Mouse (Mus musculus) forebrain, embryonic 14.5 days (tissue): ENCODE results near the gene Klk1b27. TPM values are rescaled to one million over a fixed set of nuclear protein-coding genes. Genes with fewer than 3 reads are reported as not detected.
"Not testable (repeated sequence)": the region's sequence is repeated elsewhere in the genome, so short reads cannot be mapped to it uniquely, and the experiment has no call there.

Source experiments
- ATAC-seq: fragments of 200-750 bp; cut with Nextera tagmentation; 2 replicates; pipeline ENCODE4 v1.8.0; 2017; ENCODE audit warnings: mild to moderate bottlenecking, moderate library complexity
- DNase-seq: peaks from one replicate; pipeline ENCODE4 v3.0.0-alpha.2; 2015; ENCODE audit warnings: low spot score
- H3K27ac ChIP-seq: fragments of 300-500 bp; sonication (generic); 2 replicates; pipeline ENCODE4 v1.5.1; 2014; ENCODE audit warnings: low read depth, mild to moderate bottlenecking, control low read depth, low read length, moderate library complexity
- H3K27me3 ChIP-seq: fragments of 300-500 bp; sonication (generic); replicated peaks from 2 replicates; pipeline ENCODE4 v1.6.1; 2014; ENCODE audit warnings: low read length, control low read depth, mixed read lengths; ENCODE audit not compliant: control insufficient read depth, insufficient read depth
- H3K36me3 ChIP-seq: fragments of 300-500 bp; sonication (generic); 2 replicates; pipeline ENCODE4 v1.6.1; 2014; ENCODE audit warnings: low read length, control low read depth; ENCODE audit not compliant: control insufficient read depth, insufficient read depth
- H3K4me1 ChIP-seq: fragments of 300-500 bp; sonication (generic); 2 replicates; pipeline ENCODE4 v1.6.1; 2014; ENCODE audit warnings: antibody characterized with exemption, low read length, control low read depth; ENCODE audit not compliant: control insufficient read depth, insufficient read depth
- H3K4me2 ChIP-seq: fragments of 300-500 bp; sonication (generic); 2 replicates; pipeline ENCODE4 v1.6.1; 2014; ENCODE audit warnings: mild to moderate bottlenecking, control low read depth, low read length
- H3K4me3 ChIP-seq: fragments of 300-500 bp; sonication (generic); 2 replicates; pipeline ENCODE4 v1.5.1; 2014; ENCODE audit warnings: low read depth, low read length, control low read depth
- H3K9ac ChIP-seq: fragments of 300-500 bp; sonication (generic); 2 replicates; pipeline ENCODE4 v1.6.1; 2014; ENCODE audit warnings: mild to moderate bottlenecking, low read length, control low read depth, moderate library complexity
- H3K9me3 ChIP-seq: fragments of 300-500 bp; sonication (generic); replicated peaks from 2 replicates; pipeline ENCODE4 v1.6.1; 2016; ENCODE audit warnings: low read length, control low read depth, mixed read lengths; ENCODE audit not compliant: control insufficient read depth
- WGBS: fragments of 180-500 bp; shearing (Covaris S2); extraction: QIAGEN DNeasy Blood & Tissue Kit; methylation state at CpG from one replicate; pipeline ENCODE4 v1.1.7; 2014; 5-methylcytosine and 5-hydroxymethylcytosine counted together
- polyA plus RNA-seq: library from polyadenylated mRNA; unstranded; fragments of >200 nt; fragmentation: Nextera tagmentation; extraction: Ambion mirVana; gene quantifications from 2 replicates; pipeline ENCODE4 v1.2.1, GENCODE M21; 2014

Klk1b27 gene
- not detected in 2 replicates for polyA plus RNA-seq

- DNase-seq, H3K9me3 ChIP-seq, H3K36me3 ChIP-seq, H3K27me3 ChIP-seq, H3K4me3 ChIP-seq, H3K4me2 ChIP-seq, H3K9ac ChIP-seq, H3K27ac ChIP-seq, H3K4me1 ChIP-seq, ATAC-seq: not testable (repeated sequence)
- 83% methylated on average over 3 of the region's 3 CpGs for WGBS
Observed at GRCm38 (mm10) chr7:44051990-44052389, at the start of gene Klk1b27. Gene Klk1b27 (plus strand): TSS chr7:44052290.

- ATAC-seq (no peak), DNase-seq (no peak)
- H3K4me3 ChIP-seq = no peak overlapping the region
- no peak overlapping the region for H3K9ac ChIP-seq
- H3K27me3 ChIP-seq = no peaks in the 10 kb centered on the region
- H3K4me2 ChIP-seq = no peak overlapping the region
- no peaks in the 10 kb centered on the region for H3K9me3 ChIP-seq
- no peak overlapping the region for H3K27ac ChIP-seq
- H3K36me3 ChIP-seq = no peaks in the 10 kb centered on the region
- no peaks in the 10 kb centered on the region for H3K4me1 ChIP-seq
Observed at GRCm38 (mm10) chr7:44004847-44005246, 47.2 kb upstream of the Klk1b27 start.

- H3K4me2 ChIP-seq, H3K4me1 ChIP-seq, ATAC-seq, H3K36me3 ChIP-seq, DNase-seq, H3K9me3 ChIP-seq, H3K4me3 ChIP-seq, H3K27me3 ChIP-seq, H3K9ac ChIP-seq, H3K27ac ChIP-seq: not testable (repeated sequence)
Observed at GRCm38 (mm10) chr7:44011868-44012267, 40.2 kb upstream of the Klk1b27 start, which contains the start of gene Klk1b26. Gene Klk1b26 (plus strand): TSS chr7:44012168.

GRCm38 (mm10) chr7:44014666-44015065, 37.4 kb upstream of the Klk1b27 start:
- H3K4me1 ChIP-seq, DNase-seq, H3K36me3 ChIP-seq, H3K4me3 ChIP-seq, H3K27ac ChIP-seq, H3K27me3 ChIP-seq, H3K9ac ChIP-seq, H3K9me3 ChIP-seq, ATAC-seq, H3K4me2 ChIP-seq: not testable (repeated sequence)
- WGBS = 80% methylated on average over 6 of the region's 6 CpGs

GRCm38 (mm10) chr7:44015071-44015470, 37.0 kb upstream of the Klk1b27 start:
- DNase-seq (no peak), ATAC-seq (no peak)
- H3K4me3 ChIP-seq = no peak overlapping the region
- no peaks in the 10 kb centered on the region for H3K27me3 ChIP-seq
- H3K27ac ChIP-seq = no peak overlapping the region
- no peak overlapping the region for H3K9ac ChIP-seq
- H3K4me2 ChIP-seq = no peak overlapping the region
- no peaks in the 10 kb centered on the region for H3K4me1 ChIP-seq
- WGBS = 85% methylated on average over 5 of the region's 5 CpGs
- no peaks in the 10 kb centered on the region for H3K9me3 ChIP-seq
- H3K36me3 ChIP-seq = no peaks in the 10 kb centered on the region

GRCm38 (mm10) chr7:44072117-44072516, 20.0 kb downstream of the Klk1b27 start:
- H3K27ac ChIP-seq = no peak overlapping the region
- DNase-seq (no peak), ATAC-seq (no peak)
- H3K36me3 ChIP-seq = no peaks in the 10 kb centered on the region
- no peak overlapping the region for H3K9ac ChIP-seq
- H3K9me3 ChIP-seq = no peaks in the 10 kb centered on the region
- WGBS = 72% methylated on average over 2 of the region's 2 CpGs
- no peak overlapping the region for H3K4me2 ChIP-seq
- no peaks in the 10 kb centered on the region for H3K27me3 ChIP-seq
- H3K4me3 ChIP-seq = no peak overlapping the region
- H3K4me1 ChIP-seq = no peaks in the 10 kb centered on the region

GRCm38 (mm10) chr7:44077703-44078102, 25.6 kb downstream of the Klk1b27 start:
- WGBS = 100% methylated on average over 1 of the region's 1 CpGs
- ATAC-seq = no peak

GRCm38 (mm10) chr7:44096111-44096510, 44.0 kb downstream of the Klk1b27 start:
- Histone ChIP-seq H3K4me1 (no peaks in the 10 kb centered on the region), H3K27me3 (no peaks in the 10 kb centered on the region), H3K9ac (no peak overlapping the region), H3K9me3 (no peaks in the 10 kb centered on the region), H3K27ac (no peak overlapping the region), H3K36me3 (no peaks in the 10 kb centered on the region), H3K4me2 (no peak overlapping the region), H3K4me3 (no peak overlapping the region)
- DNase-seq (no peak), ATAC-seq (no peak)
- 94% methylated on average over 1 of the region's 1 CpGs for WGBS

More at GRCm38 (mm10) chr7:44077703-44078102, 25.6 kb downstream of the Klk1b27 start:
- H3K4me3 ChIP-seq = no peak overlapping the region
- no peak overlapping the region for H3K9ac ChIP-seq
- H3K4me1 ChIP-seq = no peaks in the 10 kb centered on the region
- H3K9me3 ChIP-seq = no peaks in the 10 kb centered on the region
- no peak for DNase-seq
- H3K4me2 ChIP-seq = no peak overlapping the region
- no peaks in the 10 kb centered on the region for H3K36me3 ChIP-seq
- no peaks in the 10 kb centered on the region for H3K27me3 ChIP-seq
- H3K27ac ChIP-seq = no peak overlapping the region

- H3K4me1 ChIP-seq, H3K27me3 ChIP-seq, H3K9ac ChIP-seq, H3K9me3 ChIP-seq, H3K4me3 ChIP-seq, ATAC-seq, H3K27ac ChIP-seq, H3K36me3 ChIP-seq, DNase-seq, H3K4me2 ChIP-seq: not testable (repeated sequence)
- 78% methylated on average over 3 of the region's 3 CpGs for WGBS
Observed at GRCm38 (mm10) chr7:44102028-44102427, 49.9 kb downstream of the Klk1b27 start, which contains the start of gene Klk1b21. Gene Klk1b21 (plus strand): TSS chr7:44102328.
